Mouse (Mus musculus): ENCODE data around the gene Kctd11. TPM values are rescaled to one million over a fixed set of nuclear protein-coding genes. Genes with fewer than 3 reads are reported as not detected.
"Not testable (repeated sequence)": the region's sequence is repeated elsewhere in the genome, so short reads cannot be mapped to it uniquely, and the experiment has no call there.

Kctd11 gene
- polyA plus RNA-seq, 1 experiment from 2014 or later = 6.4 TPM

DNA sequence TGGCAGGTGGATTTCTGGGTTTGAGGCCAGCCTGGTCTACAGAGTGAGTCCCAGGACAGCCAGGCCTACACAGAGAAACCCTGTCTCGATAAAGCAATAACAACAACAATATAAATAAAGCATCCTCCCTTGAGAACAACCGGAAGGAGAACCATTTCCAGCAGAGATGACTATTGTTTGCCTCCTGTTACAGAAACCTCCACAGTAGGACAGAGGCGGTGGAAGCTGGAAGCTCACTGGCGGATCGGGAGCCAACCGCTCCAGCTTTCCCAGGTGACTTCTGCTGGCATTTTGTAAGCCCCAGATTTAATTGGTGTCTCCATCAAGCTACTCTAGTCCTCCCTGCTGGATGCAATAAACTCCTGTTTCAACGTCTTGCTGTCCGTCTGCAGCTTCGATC is 15.6 kb downstream of the Kctd11 start:
- ATAC-seq (ENCODE audit: low FRiP score, low TSS enrichment) = no peak
- Histone ChIP-seq H3K36me3 (ENCODE audit: control insufficient read depth, insufficient read depth, low read length) (no peaks in the 10 kb centered on the region), H3K9me3 (ENCODE audit: control insufficient read depth, low read length) (no peaks in the 10 kb centered on the region), H3K27me3 (ENCODE audit: control insufficient read depth, insufficient read depth, low read length) (no peaks in the 10 kb centered on the region), H3K9ac (ENCODE audit: low read depth, low read length) (no peak overlapping the region), H3K4me3 (ENCODE audit: low read length) (no peak overlapping the region), H3K4me2 (replicated peaks; ENCODE audit: low read depth, low read length) (no peak overlapping the region), H3K4me1 (ENCODE audit: control insufficient read depth, insufficient read depth, low read length) (no peaks in the 10 kb centered on the region), H3K27ac (ENCODE audit: low read depth, low read length) (no peak overlapping the region)
- WGBS = 82% methylated on average over 9 of the region's 9 CpGs

- no peaks in the 10 kb centered on the region for H3K27me3 ChIP-seq (ENCODE audit: control insufficient read depth, insufficient read depth, low read length)
- H3K4me3 ChIP-seq (ENCODE audit: low read length) = no peak overlapping the region
- 44% methylated on average over 8 of the region's 8 CpGs for WGBS
- no peaks in the 10 kb centered on the region for H3K4me1 ChIP-seq (ENCODE audit: control insufficient read depth, insufficient read depth, low read length)
- H3K27ac ChIP-seq (ENCODE audit: low read depth, low read length) = no peak overlapping the region
- H3K9me3 ChIP-seq (ENCODE audit: control insufficient read depth, low read length) = no peaks in the 10 kb centered on the region
- no peak overlapping the region for H3K4me2 ChIP-seq (replicated peaks; ENCODE audit: low read depth, low read length)
- no peak overlapping the region for H3K9ac ChIP-seq (ENCODE audit: low read depth, low read length)
- no peak for ATAC-seq (ENCODE audit: low FRiP score, low TSS enrichment)
- H3K36me3 ChIP-seq (ENCODE audit: control insufficient read depth, insufficient read depth, low read length) = no peaks in the 10 kb centered on the region
Measured at GRCm38 (mm10) chr11:69864138-69864860, 16.9 kb downstream of the Kctd11 start.

DNA sequence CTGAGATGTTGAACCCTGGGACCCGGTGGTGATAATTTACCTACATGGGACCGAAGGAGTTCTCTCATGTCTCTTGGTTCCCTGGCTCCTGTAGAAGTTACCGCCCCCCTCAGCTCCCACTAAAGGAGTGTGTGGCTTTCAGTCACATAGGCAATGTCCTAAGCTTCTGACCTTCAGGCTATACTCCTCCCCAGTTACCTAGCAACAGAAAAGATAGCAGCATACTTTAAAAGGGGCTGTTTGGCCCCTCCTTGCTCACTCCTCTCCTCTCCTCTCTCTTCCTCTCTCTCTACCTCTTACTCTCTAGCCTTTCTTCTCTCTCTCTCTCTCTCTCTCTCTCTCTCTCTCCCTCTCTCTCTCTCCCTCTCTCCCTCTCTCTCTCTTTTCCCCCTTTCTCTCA is 17.5 kb downstream of the Kctd11 start:
- ATAC-seq (ENCODE audit: low FRiP score, low TSS enrichment); H3K4me1 ChIP-seq (ENCODE audit: control insufficient read depth, insufficient read depth, low read length); H3K9ac ChIP-seq (ENCODE audit: low read depth, low read length); H3K4me2 ChIP-seq (replicated peaks; ENCODE audit: low read depth, low read length); H3K9me3 ChIP-seq (ENCODE audit: control insufficient read depth, low read length); H3K27me3 ChIP-seq (ENCODE audit: control insufficient read depth, insufficient read depth, low read length); H3K4me3 ChIP-seq (ENCODE audit: low read length); H3K36me3 ChIP-seq (ENCODE audit: control insufficient read depth, insufficient read depth, low read length); H3K27ac ChIP-seq (ENCODE audit: low read depth, low read length): not testable (repeated sequence)
- 55% methylated on average over 3 of the region's 3 CpGs for WGBS

DNA sequence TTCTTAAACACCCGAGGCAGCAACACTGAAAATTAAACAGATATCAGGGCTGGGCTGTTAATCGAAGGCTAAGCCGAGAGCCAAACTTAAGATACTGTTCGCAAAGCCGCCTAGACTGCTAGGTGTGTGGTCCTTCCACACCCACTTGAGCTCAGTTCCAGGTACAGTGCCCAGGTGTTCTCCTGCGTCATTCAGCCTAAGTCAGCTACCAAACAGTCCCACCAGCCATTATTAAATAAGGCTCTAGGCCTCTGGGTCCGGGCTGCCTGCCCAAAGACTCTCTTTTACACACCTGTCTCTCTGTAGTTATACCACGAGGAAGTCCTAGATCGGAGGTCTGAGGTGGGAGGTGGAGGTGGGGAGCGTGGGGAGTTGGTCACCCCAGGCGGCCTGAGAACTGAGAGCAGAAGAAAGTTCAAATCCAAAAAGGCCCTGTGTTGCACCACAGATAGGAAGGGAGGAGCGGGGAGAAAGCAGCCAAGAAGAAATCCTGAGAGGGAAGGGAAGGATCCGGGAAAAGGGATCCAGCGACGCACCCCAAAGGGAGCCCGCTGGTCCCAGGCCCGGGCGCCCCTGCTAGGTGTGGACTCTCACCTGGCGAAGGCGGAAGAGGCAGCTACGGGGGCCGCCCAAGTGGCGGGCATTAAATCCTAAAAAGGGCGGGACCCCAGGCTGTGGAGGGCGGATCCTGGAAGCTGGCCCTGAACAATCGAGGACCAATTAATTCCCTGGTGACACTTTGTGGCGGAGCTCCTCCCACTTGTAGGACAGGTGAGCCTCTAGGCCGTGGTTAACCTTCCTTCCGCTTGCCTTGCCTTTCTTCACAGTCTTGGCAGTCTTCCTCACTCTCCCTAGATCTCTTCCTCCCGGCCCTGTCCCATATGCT is 22.9 kb downstream of the Kctd11 start, which contains the start of gene Tnk1:
TSS of gene Tnk1 (minus strand) at position 618 of the 886 bp plus-strand sequence.
- H3K4me3 ChIP-seq (ENCODE audit: low read length) = peak within 1 kb of the TSS; percentile 20
- peaks cover 9% of the 10 kb centered on the region for H3K27me3 ChIP-seq (ENCODE audit: control insufficient read depth, insufficient read depth, low read length)
- no peaks in the 10 kb centered on the region for H3K9me3 ChIP-seq (ENCODE audit: control insufficient read depth, low read length)
- peaks cover 4% of the 10 kb centered on the region; the same call in 1 of the 2 replicates for H3K4me1 ChIP-seq (ENCODE audit: control insufficient read depth, insufficient read depth, low read length)
- H3K27ac ChIP-seq (ENCODE audit: low read depth, low read length) = no peak within 1 kb of the TSS
- peak within 1 kb of the TSS; percentile 29 for H3K4me2 ChIP-seq (replicated peaks; ENCODE audit: low read depth, low read length)
- peak within 1 kb of the TSS; percentile 50; the same call in 1 of the 2 replicates for H3K9ac ChIP-seq (ENCODE audit: low read depth, low read length)
- H3K36me3 ChIP-seq (ENCODE audit: control insufficient read depth, insufficient read depth, low read length) = no peaks in the 10 kb centered on the region
- WGBS = 18% methylated on average over 30 of the region's 30 CpGs
- peak; percentile 36; the same call in 1 of the 2 replicates for ATAC-seq (ENCODE audit: low FRiP score, low TSS enrichment)

- WGBS = 24% methylated on average over 16 of the region's 16 CpGs
- H3K9me3 ChIP-seq (ENCODE audit: control insufficient read depth, low read length) = no peaks in the 10 kb centered on the region
- peaks cover 4% of the 10 kb centered on the region; the same call in 1 of the 2 replicates for H3K4me1 ChIP-seq (ENCODE audit: control insufficient read depth, insufficient read depth, low read length)
- peak overlapping the region; percentile 12; the same call in 1 of the 2 replicates for H3K9ac ChIP-seq (ENCODE audit: low read depth, low read length)
- H3K27ac ChIP-seq (ENCODE audit: low read depth, low read length) = no peak overlapping the region
- H3K4me3 ChIP-seq (ENCODE audit: low read length) = no peak overlapping the region; the same call in 1 of the 2 replicates
- H3K36me3 ChIP-seq (ENCODE audit: control insufficient read depth, insufficient read depth, low read length) = peaks cover 20% of the 10 kb centered on the region
- peak; percentile 66 for ATAC-seq (ENCODE audit: low FRiP score, low TSS enrichment)
- H3K27me3 ChIP-seq (ENCODE audit: control insufficient read depth, insufficient read depth, low read length) = peaks cover 9% of the 10 kb centered on the region
- no peak overlapping the region for H3K4me2 ChIP-seq (replicated peaks; ENCODE audit: low read depth, low read length)
Measured at GRCm38 (mm10) chr11:69855347-69855746, 25.9 kb downstream of the Kctd11 start.

DNA sequence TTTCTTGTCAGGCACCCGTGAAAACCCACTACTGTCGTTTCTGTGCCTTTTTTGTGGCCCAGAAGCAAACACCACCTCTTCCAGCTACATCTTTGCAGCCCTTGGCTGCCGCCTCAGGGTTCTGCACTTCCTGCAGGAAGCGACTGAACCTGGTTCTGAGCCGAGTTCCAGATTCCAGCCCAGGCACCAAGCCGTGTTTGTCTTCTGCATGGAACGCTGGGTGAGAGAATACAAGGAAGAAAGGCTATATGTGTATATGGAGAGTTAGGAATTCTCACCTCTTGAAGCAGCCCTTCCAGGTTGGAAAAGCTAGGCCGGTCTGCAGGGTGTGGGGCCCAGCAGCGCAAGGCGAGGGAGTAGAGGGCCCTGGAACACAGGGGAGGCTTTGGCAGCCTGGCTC is 26.5 kb downstream of the Kctd11 start:
- H3K4me1 ChIP-seq (ENCODE audit: control insufficient read depth, insufficient read depth, low read length) = peaks cover 4% of the 10 kb centered on the region; the same call in 1 of the 2 replicates
- no peak overlapping the region for H3K27ac ChIP-seq (ENCODE audit: low read depth, low read length)
- peaks cover 27% of the 10 kb centered on the region for H3K36me3 ChIP-seq (ENCODE audit: control insufficient read depth, insufficient read depth, low read length)
- H3K4me3 ChIP-seq (ENCODE audit: low read length) = no peak overlapping the region
- H3K9me3 ChIP-seq (ENCODE audit: control insufficient read depth, low read length) = no peaks in the 10 kb centered on the region
- H3K4me2 ChIP-seq (replicated peaks; ENCODE audit: low read depth, low read length) = no peak overlapping the region
- H3K9ac ChIP-seq (ENCODE audit: low read depth, low read length) = no peak overlapping the region
- H3K27me3 ChIP-seq (ENCODE audit: control insufficient read depth, insufficient read depth, low read length) = peaks cover 9% of the 10 kb centered on the region
- 87% methylated on average over 10 of the region's 10 CpGs for WGBS
- no peak for ATAC-seq (ENCODE audit: low FRiP score, low TSS enrichment)

GRCm38 (mm10) chr11:69853994-69854393 is 27.2 kb downstream of the Kctd11 start:
- H3K4me1 ChIP-seq (ENCODE audit: control insufficient read depth, insufficient read depth, low read length) = peaks cover 4% of the 10 kb centered on the region; the same call in 1 of the 2 replicates
- no peak for ATAC-seq (ENCODE audit: low FRiP score, low TSS enrichment)

DNA sequence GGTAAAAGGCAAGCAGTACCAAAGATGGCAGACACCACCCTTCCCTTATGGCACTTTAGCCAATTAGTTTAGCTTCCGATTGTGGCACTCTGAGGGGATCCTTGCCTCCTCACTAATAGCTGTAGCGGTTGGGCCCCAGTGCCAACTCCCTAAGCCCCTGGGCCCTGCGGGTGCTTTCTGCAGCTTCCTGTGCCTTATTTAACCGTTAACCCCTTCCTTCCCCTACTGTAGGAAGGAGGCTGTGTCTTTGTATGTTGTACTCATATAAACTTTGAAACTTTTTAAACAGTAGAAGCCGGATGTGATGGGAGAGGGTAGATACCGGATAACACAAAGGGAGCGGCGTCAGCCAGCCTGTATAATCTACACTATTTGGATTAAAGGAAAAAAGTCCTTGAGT is 30.5 kb downstream of the Kctd11 start:
- no peaks in the 10 kb centered on the region for H3K27me3 ChIP-seq (ENCODE audit: control insufficient read depth, insufficient read depth, low read length)
- peaks cover 12% of the 10 kb centered on the region for H3K4me1 ChIP-seq (ENCODE audit: control insufficient read depth, insufficient read depth, low read length)
- ATAC-seq (ENCODE audit: low FRiP score, low TSS enrichment) = no peak
- peaks cover 43% of the 10 kb centered on the region for H3K36me3 ChIP-seq (ENCODE audit: control insufficient read depth, insufficient read depth, low read length)
- WGBS = 73% methylated on average over 8 of the region's 8 CpGs
- H3K27ac ChIP-seq (ENCODE audit: low read depth, low read length) = no peak overlapping the region
- no peak overlapping the region for H3K4me2 ChIP-seq (replicated peaks; ENCODE audit: low read depth, low read length)
- H3K4me3 ChIP-seq (ENCODE audit: low read length) = no peak overlapping the region
- H3K9ac ChIP-seq (ENCODE audit: low read depth, low read length) = no peak overlapping the region
- no peaks in the 10 kb centered on the region for H3K9me3 ChIP-seq (ENCODE audit: control insufficient read depth, low read length)

More at GRCm38 (mm10) chr11:69853994-69854393, 27.2 kb downstream of the Kctd11 start:
- 63% methylated on average over 7 of the region's 7 CpGs for WGBS
- H3K27me3 ChIP-seq (ENCODE audit: control insufficient read depth, insufficient read depth, low read length) = peaks cover 9% of the 10 kb centered on the region
- no peaks in the 10 kb centered on the region for H3K9me3 ChIP-seq (ENCODE audit: control insufficient read depth, low read length)
- H3K4me3 ChIP-seq (ENCODE audit: low read length) = no peak overlapping the region
- no peak overlapping the region for H3K9ac ChIP-seq (ENCODE audit: low read depth, low read length)
- no peak overlapping the region for H3K4me2 ChIP-seq (replicated peaks; ENCODE audit: low read depth, low read length)
- H3K36me3 ChIP-seq (ENCODE audit: control insufficient read depth, insufficient read depth, low read length) = peaks cover 33% of the 10 kb centered on the region
- no peak overlapping the region for H3K27ac ChIP-seq (ENCODE audit: low read depth, low read length)

Measured in kidney, embryonic 14.5 days (tissue).